Mouse (Mus musculus): Measurements from ENCODE around the gene Tiam1.

DNA sequence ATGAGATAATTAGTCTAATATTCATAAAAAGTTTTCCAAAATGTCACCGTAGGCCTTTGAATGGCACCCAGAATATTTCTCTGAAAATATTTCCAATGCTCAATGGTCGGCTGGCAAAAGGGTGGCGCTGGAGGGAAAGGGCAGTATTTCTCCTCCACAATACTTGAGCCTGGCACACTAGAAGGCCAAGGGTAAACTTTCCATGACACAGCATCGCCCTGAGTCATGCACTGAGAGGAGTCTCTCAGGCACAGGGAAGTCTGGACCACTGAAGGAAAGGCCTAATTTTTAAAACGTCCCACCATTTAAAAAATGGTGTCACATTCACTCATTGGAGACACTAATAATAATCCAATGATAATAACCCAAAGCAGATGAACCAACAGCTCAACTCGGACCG is 9.2 kb downstream of the Tiam1 start:
- TF ChIP-seq CTCF (IDR thresholded peaks at IDR 0.05; ENCODE audit: low read depth, low read length) (no peak), TAL1 (conservative IDR thresholded peaks at IDR 0.05; ENCODE audit: low read depth, low read length) (no peak), POLR2AphosphoS5 (IDR thresholded peaks at IDR 0.05; ENCODE audit: insufficient replicate concordance, low read depth, low read length) (no peak), GATA1 (IDR thresholded peaks at IDR 0.05; ENCODE audit: borderline replicate concordance, low read length) (no peak), GATA2 (IDR thresholded peaks at IDR 0.05; ENCODE audit: borderline replicate concordance, low read depth, low read length) (no peak)
